Comparison of ENCODE assay signal across 11 mouse cellular contexts in the genomic region with DNA sequence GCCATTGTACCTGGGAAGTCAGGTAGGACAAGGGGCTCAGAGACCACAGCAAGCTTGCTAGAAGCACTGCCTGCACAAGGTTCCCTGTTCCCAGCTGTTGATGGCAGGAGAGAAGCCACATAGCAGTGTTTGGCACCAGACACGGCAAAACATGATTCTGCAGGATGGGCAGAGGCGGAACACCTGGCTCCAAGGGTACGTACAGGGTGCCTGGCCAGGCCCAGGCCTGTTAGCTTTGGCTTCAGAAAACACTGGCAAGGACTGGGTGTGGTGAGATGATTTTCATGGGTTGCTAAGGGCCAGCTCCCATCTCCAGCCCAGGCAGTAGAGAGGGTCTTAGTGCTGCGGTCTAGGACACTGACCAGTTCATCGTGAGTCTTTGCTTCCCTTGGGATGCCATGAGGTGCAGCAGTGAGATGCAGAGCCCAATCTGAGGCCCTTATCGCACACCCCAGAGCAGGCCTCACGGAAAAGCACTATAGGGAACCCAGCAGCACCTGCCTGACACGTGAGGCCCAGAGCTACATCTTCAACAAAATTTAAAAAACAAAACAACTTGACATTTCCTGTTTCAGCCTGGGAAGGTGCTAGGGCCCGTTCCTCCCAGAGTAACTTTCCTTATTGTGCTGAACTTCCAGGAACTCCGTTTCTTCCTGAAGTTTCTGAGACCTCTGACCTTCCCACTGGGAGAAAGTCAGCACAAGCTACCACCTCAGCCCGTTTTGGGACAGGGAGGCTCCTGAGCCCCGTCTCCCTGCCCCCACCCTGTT. TPM values are rescaled to one million over a fixed set of nuclear protein-coding genes. Genes with fewer than 3 reads are reported as not detected.
DNase-seq lines count a peak whose midpoint lies in the region; ATAC-seq and TF ChIP-seq lines count a peak whose summit lies in the region.
"Had no signal": no experiment of that assay in that cellular context is flagged by ENCODE, and none has a peak within 500 bp of the region (broad histone marks: within the 10 kb centered on the region; RNA-seq: fewer than 3 reads in every experiment).

No protein-coding gene starts in this region.

- 0 out of 2 replicates have a peak, but pooled peaks cover 6% of the 10 kb centered on the region for H3K9me3 ChIP-seq in forebrain, embryonic 12.5 days
- H3K9me3 ChIP-seq in forebrain, embryonic 13.5 days (replicated peaks) = 0 out of 2 replicates have a peak, but pooled peaks cover 3% of the 10 kb centered on the region
- H3K9me3 ChIP-seq in lung, embryonic 14.5 days (ENCODE audit: low read depth, low read length) = no peaks in the 10 kb centered on the region; the same call in 1 of the 2 replicates
- no peaks in the 10 kb centered on the region for H3K9me3 ChIP-seq in heart, embryonic 15.5 days (replicated peaks)
- H3K9me3 ChIP-seq: forebrain, embryonic 15.5 days had no signal

- no peak overlapping the region for H3K4me3 ChIP-seq in forebrain, embryonic 12.5 days (replicated peaks)
- no peak overlapping the region for H3K4me3 ChIP-seq in forebrain, embryonic 13.5 days
- no peak overlapping the region for H3K4me3 ChIP-seq in lung, embryonic 14.5 days (ENCODE audit: low read depth, low read length)
- H3K4me3 ChIP-seq in heart, embryonic 15.5 days = no peak overlapping the region
- no peak overlapping the region for H3K4me3 ChIP-seq in macrophage (ENCODE audit: inconsistent target)
- H3K4me3 ChIP-seq: forebrain, embryonic 15.5 days had no signal

- H3K27ac ChIP-seq in forebrain, embryonic 12.5 days = peak overlapping the region; percentile 25; the same call in 1 of the 2 replicates
- H3K27ac ChIP-seq in forebrain, embryonic 13.5 days = no peak overlapping the region
- H3K27ac ChIP-seq in lung, embryonic 14.5 days (ENCODE audit: low read depth) = peak overlapping the region; percentile 30; the same call in 1 of the 2 replicates
- peak overlapping the region; percentile 70 for H3K27ac ChIP-seq in heart, embryonic 15.5 days
- peak overlapping the region; percentile 72 for H3K27ac ChIP-seq in macrophage

- TF ChIP-seq CTCF in lung, embryonic 14.5 days (IDR thresholded peaks at IDR 0.05; ENCODE audit: low read depth) = no peak

- 66% methylated on average over 12 of the region's 12 CpGs for WGBS in forebrain, embryonic 12.5 days
- WGBS in forebrain, embryonic 13.5 days = 69% methylated on average over 12 of the region's 12 CpGs
- 52% methylated on average over 12 of the region's 12 CpGs for WGBS in lung, embryonic 14.5 days
- 52% methylated on average over 12 of the region's 12 CpGs for WGBS in heart, embryonic 15.5 days
- 75% methylated on average over 12 of the region's 12 CpGs for WGBS in macrophage (ENCODE audit: missing documents)

- no peak overlapping the region for H3K4me2 ChIP-seq in forebrain, embryonic 12.5 days
- H3K4me2 ChIP-seq in forebrain, embryonic 13.5 days = no peak overlapping the region
- H3K4me2 ChIP-seq in lung, embryonic 14.5 days = peak overlapping the region; percentile 5; the same call in 1 of the 2 replicates
- 0 out of 2 replicates have a peak overlapping the region, but pooled peaks have one; percentile 18 for H3K4me2 ChIP-seq in heart, embryonic 15.5 days
- H3K4me2 ChIP-seq: forebrain, embryonic 15.5 days had no signal

- peaks cover 30% of the 10 kb centered on the region; the same call in 1 of the 2 replicates for H3K79me2 ChIP-seq in macrophage (ENCODE audit: inconsistent target)

- H3K27me3 ChIP-seq in forebrain, embryonic 12.5 days = 0 out of 2 replicates have a peak, but pooled peaks cover 4% of the 10 kb centered on the region
- 0 out of 2 replicates have a peak, but pooled peaks cover 3% of the 10 kb centered on the region for H3K27me3 ChIP-seq in forebrain, embryonic 13.5 days
- H3K27me3 ChIP-seq in lung, embryonic 14.5 days (ENCODE audit: insufficient read depth, low read length) = no peaks in the 10 kb centered on the region
- no peaks in the 10 kb centered on the region for H3K27me3 ChIP-seq in heart, embryonic 15.5 days
- H3K27me3 ChIP-seq: forebrain, embryonic 15.5 days had no signal

- H3K9ac ChIP-seq in forebrain, embryonic 12.5 days = no peak overlapping the region
- H3K9ac ChIP-seq in forebrain, embryonic 13.5 days = no peak overlapping the region; the same call in 1 of the 2 replicates
- H3K9ac ChIP-seq in lung, embryonic 14.5 days = no peak overlapping the region
- H3K9ac ChIP-seq in heart, embryonic 15.5 days = 0 out of 2 replicates have a peak overlapping the region, but pooled peaks have one; percentile 5
- H3K9ac ChIP-seq: forebrain, embryonic 15.5 days had no signal

- peaks cover 21% of the 10 kb centered on the region for H3K4me1 ChIP-seq in forebrain, embryonic 12.5 days
- peaks cover 22% of the 10 kb centered on the region for H3K4me1 ChIP-seq in forebrain, embryonic 13.5 days
- H3K4me1 ChIP-seq in lung, embryonic 14.5 days (ENCODE audit: insufficient read depth) = peaks cover 8% of the 10 kb centered on the region; the same call in 1 of the 2 replicates
- peaks cover 48% of the 10 kb centered on the region for H3K4me1 ChIP-seq in heart, embryonic 15.5 days (replicated peaks)

- DNase-seq in lung, embryonic 14.5 days = no peak
- DNase-seq in lung, postnatal 36 days = no peak
- no peak for DNase-seq in layer of hippocampus, adult 9-10 months (ENCODE audit: low spot score)
- no peak for DNase-seq in layer of hippocampus, postnatal 25 days (ENCODE audit: extremely low spot score in 1 of 2, low spot score in 1 of 2)

- H3K36me3 ChIP-seq in forebrain, embryonic 12.5 days (replicated peaks) = peaks cover 45% of the 10 kb centered on the region
- H3K36me3 ChIP-seq in forebrain, embryonic 13.5 days (ENCODE audit: poor library complexity, severe bottlenecking) = peaks cover 50% of the 10 kb centered on the region
- H3K36me3 ChIP-seq in lung, embryonic 14.5 days (ENCODE audit: insufficient read depth) = peaks cover 49% of the 10 kb centered on the region
- peaks cover 33% of the 10 kb centered on the region for H3K36me3 ChIP-seq in heart, embryonic 15.5 days
- peaks cover 4% of the 10 kb centered on the region; the same call in 1 of the 2 replicates for H3K36me3 ChIP-seq in macrophage (ENCODE audit: inconsistent target)

- no peak for ATAC-seq in forebrain, embryonic 12.5 days (ENCODE audit: low FRiP score)
- ATAC-seq in forebrain, embryonic 13.5 days = no peak
- ATAC-seq in lung, embryonic 14.5 days (ENCODE audit: insufficient read depth) = no peak
- no peak for ATAC-seq in heart, embryonic 15.5 days (replicated peaks; ENCODE audit: insufficient number of reproducible peaks, insufficient read depth, low FRiP score, low read depth)

RNA-seq across cellular contexts. Expression of a gene that starts 1.5 kb away (rescaled TPM):
- polyA plus RNA-seq in forebrain, embryonic 12.5 days (2016; fragmentation: Nextera tagmentation; extraction: Ambion mirVana) = 115 and 128 TPM in 2 replicates
- 118 and 125 TPM in 2 replicates for polyA plus RNA-seq in forebrain, embryonic 13.5 days (2015; fragmentation: Nextera tagmentation; extraction: Ambion mirVana)
- 404 and 439 TPM in 2 replicates for polyA plus RNA-seq in lung, embryonic 14.5 days (2014; fragmentation: Nextera tagmentation; extraction: Ambion mirVana)
- polyA plus RNA-seq in heart, embryonic 15.5 days (2015; fragmentation: Nextera tagmentation; extraction: Ambion mirVana) = 596 and 739 TPM in 2 replicates
- total RNA-seq in macrophage (2018; cell fraction: chromatin; rRNA removed) = 100 to 1,000 TPM in 24 of 26 experiments, 10 to 100 TPM in 2; 88.7 to 552 (median 167) TPM
- total RNA-seq in macrophage (2018; cell fraction: cytosol; rRNA removed) = over 10,000 TPM in 1 of 26 experiments, 1,000 to 10,000 TPM in 25; 2,271 to 10,488 (median 5,747) TPM
- 1,000 to 10,000 TPM in 25 of 26 experiments, 100 to 1,000 TPM in 1; 950 to 5,502 (median 3,280) TPM for total RNA-seq in macrophage (2018; cell fraction: nucleus; rRNA removed)
- 11,661 to 20,761 TPM (median 14,221 TPM) in 3 replicates for polyA plus RNA-seq in macrophage (2018)
- 1,000 to 10,000 TPM; 2,615 to 2,768 TPM for total RNA-seq in layer of hippocampus, postnatal 25 days (2021)

RNA-seq across cellular contexts. Expression of a gene that starts 8.0 kb away (rescaled TPM):
- 0.73 and 1.2 TPM in 2 replicates for polyA plus RNA-seq in forebrain, embryonic 12.5 days (2016; fragmentation: Nextera tagmentation; extraction: Ambion mirVana)
- polyA plus RNA-seq in forebrain, embryonic 13.5 days (2015; fragmentation: Nextera tagmentation; extraction: Ambion mirVana) = 1.2 and 1.8 TPM in 2 replicates
- polyA plus RNA-seq in lung, embryonic 14.5 days (2014; fragmentation: Nextera tagmentation; extraction: Ambion mirVana) = 13.6 and 15.5 TPM in 2 replicates
- polyA plus RNA-seq in heart, embryonic 15.5 days (2015; fragmentation: Nextera tagmentation; extraction: Ambion mirVana) = 12.3 and 17.0 TPM in 2 replicates
- total RNA-seq in macrophage (2018; cell fraction: chromatin; rRNA removed) = 1 to 10 TPM in 1 of 26 experiments, not detected in 25; 2.8 TPM
- total RNA-seq in macrophage (2018; cell fraction: cytosol; rRNA removed) = 1 to 10 TPM in 25 of 26 experiments, under 1 TPM in 1; 0.93 to 9.2 (median 2.6) TPM
- 1 to 10 TPM in 8 of 26 experiments, not detected in 18; 1.8 to 6.1 (median 2.3) TPM for total RNA-seq in macrophage (2018; cell fraction: nucleus; rRNA removed)
- polyA plus RNA-seq in macrophage (2018) = 4.3 to 4.7 TPM (median 4.4 TPM) in 3 replicates
- 1 to 10 TPM; 4.8 to 7.5 TPM for total RNA-seq in layer of hippocampus, postnatal 25 days (2021)
- polyA plus RNA-seq: C2C12 had no signal

RNA-seq across cellular contexts. Expression of a gene that starts 14.8 kb away (rescaled TPM):
- 136 and 149 TPM in 2 replicates for polyA plus RNA-seq in forebrain, embryonic 12.5 days (2016; fragmentation: Nextera tagmentation; extraction: Ambion mirVana)
- 112 and 118 TPM in 2 replicates for polyA plus RNA-seq in forebrain, embryonic 13.5 days (2015; fragmentation: Nextera tagmentation; extraction: Ambion mirVana)
- polyA plus RNA-seq in lung, embryonic 14.5 days (2014; fragmentation: Nextera tagmentation; extraction: Ambion mirVana) = 149 and 168 TPM in 2 replicates
- polyA plus RNA-seq in heart, embryonic 15.5 days (2015; fragmentation: Nextera tagmentation; extraction: Ambion mirVana) = 142 and 164 TPM in 2 replicates
- 100 to 1,000 TPM in 1 of 26 experiments, 10 to 100 TPM in 25; 23.8 to 101 (median 64.7) TPM for total RNA-seq in macrophage (2018; cell fraction: chromatin; rRNA removed)
- 10 to 100 TPM; 29.3 to 52.6 (median 38.4) TPM for total RNA-seq in macrophage (2018; cell fraction: cytosol; rRNA removed)
- 10 to 100 TPM; 18.7 to 88.7 (median 34.9) TPM for total RNA-seq in macrophage (2018; cell fraction: nucleus; rRNA removed)
- polyA plus RNA-seq in macrophage (2018) = 17.8 to 74.1 TPM (median 32.1 TPM) in 3 replicates
- total RNA-seq in layer of hippocampus, postnatal 25 days (2021) = 100 to 1,000 TPM; 109 TPM

RNA-seq across cellular contexts. Expression of a gene that starts 19.2 kb away (rescaled TPM):
- not detected in 2 replicates for polyA plus RNA-seq in forebrain, embryonic 12.5 days (2016; fragmentation: Nextera tagmentation; extraction: Ambion mirVana)
- 0.08 TPM in 1 of 2 replicates, not detected in the other for polyA plus RNA-seq in forebrain, embryonic 13.5 days (2015; fragmentation: Nextera tagmentation; extraction: Ambion mirVana)
- polyA plus RNA-seq in lung, embryonic 14.5 days (2014; fragmentation: Nextera tagmentation; extraction: Ambion mirVana) = 0.30 TPM in 1 of 2 replicates, not detected in the other
- 0.34 and 2.5 TPM in 2 replicates for polyA plus RNA-seq in heart, embryonic 15.5 days (2015; fragmentation: Nextera tagmentation; extraction: Ambion mirVana)
- total RNA-seq in macrophage (2018; cell fraction: chromatin; rRNA removed) = under 1 TPM in 1 of 26 experiments, not detected in 25; 0.33 TPM
- 1 to 10 TPM in 1 of 26 experiments, under 1 TPM in 19, not detected in 6; 0.27 to 1.0 (median 0.52) TPM for total RNA-seq in macrophage (2018; cell fraction: cytosol; rRNA removed)
- not detected for total RNA-seq in macrophage (2018; cell fraction: nucleus; rRNA removed)
- polyA plus RNA-seq in macrophage (2018) = 1.1 TPM in 1 of 3 replicates, not detected in the others
- total RNA-seq in layer of hippocampus, postnatal 25 days (2021) = not detected
- total RNA-seq: left cerebral cortex, postnatal 25 days had no signal
- polyA plus RNA-seq: C2C12; forebrain, embryonic 15.5 days had no signal

RNA-seq across cellular contexts. Expression of a gene that starts 19.3 kb away (rescaled TPM):
- polyA plus RNA-seq in forebrain, embryonic 12.5 days (2016; fragmentation: Nextera tagmentation; extraction: Ambion mirVana) = not detected in 2 replicates
- polyA plus RNA-seq in forebrain, embryonic 13.5 days (2015; fragmentation: Nextera tagmentation; extraction: Ambion mirVana) = 0.88 TPM in 1 of 2 replicates, not detected in the other
- not detected in 2 replicates for polyA plus RNA-seq in lung, embryonic 14.5 days (2014; fragmentation: Nextera tagmentation; extraction: Ambion mirVana)
- 0.25 TPM in 1 of 2 replicates, not detected in the other for polyA plus RNA-seq in heart, embryonic 15.5 days (2015; fragmentation: Nextera tagmentation; extraction: Ambion mirVana)
- 1 to 10 TPM in 1 of 26 experiments, not detected in 25; 2.2 TPM for total RNA-seq in macrophage (2018; cell fraction: chromatin; rRNA removed)
- 1 to 10 TPM in 1 of 26 experiments, under 1 TPM in 1, not detected in 24; 0.49 to 1.2 TPM for total RNA-seq in macrophage (2018; cell fraction: cytosol; rRNA removed)
- total RNA-seq in macrophage (2018; cell fraction: nucleus; rRNA removed) = not detected
- polyA plus RNA-seq in macrophage (2018) = not detected in 3 replicates
- total RNA-seq in layer of hippocampus, postnatal 25 days (2021) = not detected
- total RNA-seq: left cerebral cortex, postnatal 25 days had no signal
- polyA plus RNA-seq: C2C12; forebrain, embryonic 15.5 days had no signal

Comparison
In these comparisons a context has a peak if more than half of its experiments do, and no peak if none do; other contexts are left out.
1. H3K4me2 ChIP-seq: peak in lung, embryonic 14.5 days (single experiment) and heart, embryonic 15.5 days (single experiment); none in forebrain, embryonic 12.5 days (single experiment) and forebrain, embryonic 13.5 days (single experiment).
2. RNA of a gene that starts 1.5 kb away (polyA plus RNA-seq): 11,661 to 20,761 TPM in macrophage; 596 to 739 TPM in heart, embryonic 15.5 days, 404 to 439 TPM in lung, embryonic 14.5 days, 115 to 128 TPM in forebrain, embryonic 12.5 days and 118 to 125 TPM in forebrain, embryonic 13.5 days; every median in the first group is over 10 times any median in the second.